Mouse (Mus musculus) stomach, embryonic 15.5 days (tissue): ENCODE measurements around the gene Amelx. TPM values are rescaled to one million over a fixed set of nuclear protein-coding genes. Genes with fewer than 3 reads are reported as not detected.
A peak's percentile ranks its signal among the peaks of the same experiment; 100 is the strongest.

Experiments
- ATAC-seq: fragments of 200-750 bp; cut with Nextera tagmentation; 2 replicates; pipeline ENCODE4 v1.8.0; 2017; ENCODE audit warnings: low read depth, moderate number of reproducible peaks, moderate TSS enrichment; ENCODE audit not compliant: insufficient read depth, low FRiP score
- H3K27ac ChIP-seq: fragments of 300-500 bp; sonication (generic); 2 replicates; pipeline ENCODE4 v1.5.1; 2015; ENCODE audit warnings: mild to moderate bottlenecking, inconsistent platforms
- H3K27me3 ChIP-seq: fragments of 300-500 bp; sonication (generic); replicated peaks from 2 replicates; pipeline ENCODE4 v1.6.1; 2015; ENCODE audit warnings: inconsistent platforms
- H3K36me3 ChIP-seq: fragments of 300-500 bp; sonication (generic); 2 replicates; pipeline ENCODE4 v1.6.1; 2015; ENCODE audit warnings: inconsistent platforms
- H3K4me1 ChIP-seq: fragments of 300-500 bp; sonication (generic); 2 replicates; pipeline ENCODE4 v1.6.1; 2015; ENCODE audit warnings: inconsistent platforms
- H3K4me2 ChIP-seq: fragments of 300-500 bp; sonication (generic); 2 replicates; pipeline ENCODE4 v1.6.1; 2015; ENCODE audit warnings: mild to moderate bottlenecking, inconsistent platforms
- H3K4me3 ChIP-seq: fragments of 300-500 bp; sonication (generic); replicated peaks from 2 replicates; pipeline ENCODE4 v1.5.1; 2015; ENCODE audit warnings: inconsistent platforms
- H3K9ac ChIP-seq: fragments of 300-500 bp; sonication (generic); 2 replicates; pipeline ENCODE4 v1.6.1; 2015; ENCODE audit warnings: inconsistent platforms
- H3K9me3 ChIP-seq: fragments of 300-500 bp; sonication (generic); 2 replicates; pipeline ENCODE4 v1.6.1; 2016; ENCODE audit warnings: inconsistent platforms
- WGBS: fragments of 180-500 bp; shearing (Covaris S2); methylation state at CpG from one replicate; pipeline ENCODE4 v1.1.7; 2015; 5-methylcytosine and 5-hydroxymethylcytosine counted together
- polyA plus RNA-seq: library from polyadenylated mRNA; unstranded; fragments of >200 nt; fragmentation: Nextera tagmentation; extraction: Ambion mirVana; gene quantifications from 2 replicates; pipeline ENCODE4 v1.2.1, GENCODE M21; 2015

Amelx gene
- 0.19 and 0.26 TPM in 2 replicates for polyA plus RNA-seq

DNA sequence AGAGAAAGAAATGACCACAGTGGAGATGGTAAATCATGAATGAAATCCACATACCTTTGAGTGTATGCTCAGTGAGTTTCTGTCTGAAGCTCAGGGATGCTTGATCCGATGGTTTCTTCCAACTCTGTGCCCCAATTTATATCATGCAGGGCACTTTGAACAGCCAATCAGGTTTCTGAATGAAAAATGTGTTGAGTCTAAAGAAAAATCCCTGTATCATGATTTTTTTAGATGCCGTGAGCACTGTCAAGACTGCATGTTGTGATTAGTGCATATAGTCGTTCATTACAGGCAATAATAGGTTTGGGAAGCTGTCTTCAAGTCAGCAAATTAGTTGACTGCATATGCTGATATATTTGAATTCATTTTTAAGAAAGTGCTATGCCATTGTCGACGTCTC is at the start of gene Amelx:
Gene Amelx, minus strand, starts transcription at position 101 of the 400 bp plus-strand sequence.
- Histone ChIP-seq H3K4me3 (no peak within 1 kb of the TSS), H3K4me2 (no peak within 1 kb of the TSS), H3K9me3 (no peaks in the 10 kb centered on the region), H3K4me1 (no peaks in the 10 kb centered on the region), H3K9ac (no peak within 1 kb of the TSS), H3K27me3 (no peaks in the 10 kb centered on the region), H3K36me3 (no peaks in the 10 kb centered on the region), H3K27ac (no peak within 1 kb of the TSS)
- no peak for ATAC-seq
- WGBS = 82% methylated on average over 5 of the region's 5 CpGs

- 44% methylated on average over 3 of the region's 3 CpGs for WGBS
- Histone ChIP-seq H3K4me3 (no peak overlapping the region), H3K4me2 (no peak overlapping the region), H3K27me3 (no peaks in the 10 kb centered on the region), H3K4me1 (no peaks in the 10 kb centered on the region), H3K27ac (no peak overlapping the region), H3K9ac (no peak overlapping the region), H3K36me3 (no peaks in the 10 kb centered on the region), H3K9me3 (no peaks in the 10 kb centered on the region)
- 0 out of 2 replicates have a peak, but pooled peaks have one; percentile 31 for ATAC-seq
These were observed 35.5 kb upstream of the Amelx start for GRCm38 (mm10) chrX:169222357-169223062.

DNA sequence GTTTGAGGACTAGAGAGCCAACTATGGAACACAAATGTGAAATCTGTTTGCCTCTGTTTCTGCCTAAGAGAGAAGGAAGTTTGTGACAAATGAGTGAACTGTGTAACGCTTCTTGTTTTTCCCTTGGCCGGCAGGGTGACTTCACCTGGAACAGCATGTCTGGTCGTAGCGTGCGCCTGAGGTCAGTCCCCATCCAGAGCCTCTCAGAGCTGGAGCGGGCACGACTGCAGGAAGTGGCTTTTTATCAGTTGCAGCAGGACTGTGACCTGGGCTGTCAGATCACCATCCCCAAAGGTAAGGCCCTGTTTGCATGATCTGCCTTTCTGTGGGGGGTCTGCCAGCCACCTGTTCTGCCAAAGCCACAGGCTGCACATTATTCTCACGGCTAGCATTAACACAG is 33.1 kb upstream of the Amelx start:
- Histone ChIP-seq H3K4me3 (no peak overlapping the region), H3K4me2 (no peak overlapping the region), H3K4me1 (no peaks in the 10 kb centered on the region), H3K27ac (no peak overlapping the region), H3K36me3 (no peaks in the 10 kb centered on the region), H3K9ac (no peak overlapping the region), H3K27me3 (no peaks in the 10 kb centered on the region), H3K9me3 (no peaks in the 10 kb centered on the region)
- WGBS = 58% methylated on average over 8 of the region's 8 CpGs
- ATAC-seq = no peak

DNA sequence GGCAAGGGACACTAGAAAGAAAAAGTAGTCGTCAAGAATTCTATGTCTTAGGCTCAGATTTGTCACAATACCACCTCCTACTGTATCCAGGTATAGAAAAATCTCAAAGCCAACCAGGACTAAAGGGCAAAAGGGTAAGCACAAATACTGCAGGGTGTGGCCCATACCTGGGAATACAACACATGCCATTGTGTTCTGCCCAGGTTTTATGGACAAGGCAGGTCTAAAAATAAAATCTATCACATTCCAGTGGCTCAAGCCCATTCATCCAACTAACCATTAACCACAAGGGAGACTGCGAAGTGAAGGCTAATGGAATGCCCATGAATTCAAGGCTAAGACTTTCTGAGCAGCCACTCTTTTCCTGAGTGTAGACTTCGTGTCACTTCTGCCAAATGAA is 23.0 kb upstream of the Amelx start:
- no peaks in the 10 kb centered on the region for H3K36me3 ChIP-seq
- H3K4me3 ChIP-seq = no peak overlapping the region
- H3K27me3 ChIP-seq = no peaks in the 10 kb centered on the region
- 51% methylated on average over 3 of the region's 3 CpGs for WGBS
- no peak overlapping the region for H3K9ac ChIP-seq
- peak; percentile 39; the same call in 1 of the 2 replicates for ATAC-seq
- H3K27ac ChIP-seq = no peak overlapping the region
- H3K4me2 ChIP-seq = no peak overlapping the region
- no peaks in the 10 kb centered on the region for H3K4me1 ChIP-seq
- no peaks in the 10 kb centered on the region for H3K9me3 ChIP-seq

- Histone ChIP-seq H3K4me1 (no peaks in the 10 kb centered on the region), H3K4me2 (no peak overlapping the region), H3K27ac (no peak overlapping the region), H3K9ac (no peak overlapping the region), H3K9me3 (no peaks in the 10 kb centered on the region), H3K27me3 (no peaks in the 10 kb centered on the region), H3K36me3 (no peaks in the 10 kb centered on the region), H3K4me3 (no peak overlapping the region)
- WGBS = 82% methylated on average over 2 of the region's 2 CpGs
- ATAC-seq = no peak
These were observed 8.4 kb downstream of the Amelx start for GRCm38 (mm10) chrX:169178634-169179033.

- no peaks in the 10 kb centered on the region for H3K36me3 ChIP-seq
- H3K27ac ChIP-seq = no peak overlapping the region
- H3K27me3 ChIP-seq = no peaks in the 10 kb centered on the region
- 75% methylated on average over 1 of the region's 1 CpGs for WGBS
- no peak overlapping the region for H3K4me2 ChIP-seq
- no peak for ATAC-seq
- H3K9ac ChIP-seq = no peak overlapping the region
- H3K4me1 ChIP-seq = no peaks in the 10 kb centered on the region
- H3K4me3 ChIP-seq = no peak overlapping the region
- no peaks in the 10 kb centered on the region for H3K9me3 ChIP-seq
These were observed 13.2 kb downstream of the Amelx start for GRCm38 (mm10) chrX:169173796-169174195.

DNA sequence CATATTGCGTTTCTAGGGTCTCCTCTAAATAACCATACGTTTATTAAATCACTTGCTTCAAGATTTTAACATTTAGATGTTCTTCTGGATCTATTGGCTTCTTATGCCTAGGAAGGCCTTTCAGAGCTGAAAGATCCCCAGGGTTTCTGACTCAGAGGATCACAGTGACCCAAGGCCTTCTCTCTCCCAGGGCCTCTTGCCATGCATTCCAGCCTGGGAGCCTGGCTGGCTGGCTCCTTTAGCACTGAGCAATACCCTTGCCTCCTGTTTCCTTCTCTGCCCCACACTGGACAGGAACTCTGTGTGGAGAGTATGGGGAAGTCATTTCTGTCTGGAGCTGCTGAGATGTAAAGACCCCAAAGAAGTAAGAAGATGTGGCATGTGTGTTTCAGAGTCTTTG is 16.0 kb downstream of the Amelx start:
- ATAC-seq = no peak
- no peak overlapping the region for H3K9ac ChIP-seq
- no peak overlapping the region for H3K27ac ChIP-seq
- 83% methylated on average over 2 of the region's 2 CpGs for WGBS
- no peaks in the 10 kb centered on the region for H3K27me3 ChIP-seq
- H3K4me1 ChIP-seq = no peaks in the 10 kb centered on the region
- no peak overlapping the region for H3K4me2 ChIP-seq
- no peaks in the 10 kb centered on the region for H3K9me3 ChIP-seq
- no peaks in the 10 kb centered on the region for H3K36me3 ChIP-seq
- no peak overlapping the region for H3K4me3 ChIP-seq

DNA sequence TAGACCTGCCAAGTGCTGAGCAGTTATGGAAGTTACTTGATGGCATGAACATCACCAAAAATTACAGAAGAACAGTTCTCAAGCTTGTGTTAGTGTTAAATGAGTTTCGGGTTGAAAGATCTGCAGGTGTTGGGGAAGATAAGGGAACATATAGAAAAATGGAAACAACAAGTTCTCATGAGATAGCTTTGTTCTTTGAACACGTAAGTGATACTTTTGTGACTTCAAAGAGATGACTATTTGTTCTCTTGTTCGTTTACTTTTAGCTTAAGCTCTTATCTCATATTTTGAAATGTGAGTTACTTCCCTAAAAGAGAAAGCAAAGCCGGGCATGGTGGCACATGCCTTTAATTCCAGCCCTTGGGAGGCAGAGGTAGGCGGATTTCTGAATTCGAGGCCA is 28.6 kb downstream of the Amelx start:
- WGBS = 68% methylated on average over 6 of the region's 6 CpGs

GRCm38 (mm10) chrX:169153805-169154204 is 33.2 kb downstream of the Amelx start:
- Histone ChIP-seq H3K27ac (no peak overlapping the region), H3K36me3 (no peaks in the 10 kb centered on the region)

More for the DNA sequence above, 28.6 kb downstream of the Amelx start:
- H3K4me2 ChIP-seq = no peak overlapping the region
- no peak overlapping the region for H3K9ac ChIP-seq
- H3K9me3 ChIP-seq = no peaks in the 10 kb centered on the region
- no peaks in the 10 kb centered on the region for H3K36me3 ChIP-seq
- no peaks in the 10 kb centered on the region for H3K27me3 ChIP-seq
- no peaks in the 10 kb centered on the region for H3K4me1 ChIP-seq
- H3K4me3 ChIP-seq = no peak overlapping the region
- H3K27ac ChIP-seq = no peak overlapping the region
- no peak for ATAC-seq

GRCm38 (mm10) chrX:169140467-169140866 is 46.5 kb downstream of the Amelx start:
- H3K4me3 ChIP-seq = no peak overlapping the region
- no peaks in the 10 kb centered on the region for H3K27me3 ChIP-seq
- no peak overlapping the region for H3K9ac ChIP-seq
- no peaks in the 10 kb centered on the region for H3K4me1 ChIP-seq
- no peaks in the 10 kb centered on the region for H3K9me3 ChIP-seq
- WGBS = 87% methylated on average over 9 of the region's 9 CpGs
- no peak overlapping the region for H3K27ac ChIP-seq
- no peak for ATAC-seq
- no peak overlapping the region for H3K4me2 ChIP-seq
- H3K36me3 ChIP-seq = no peaks in the 10 kb centered on the region

More at GRCm38 (mm10) chrX:169153805-169154204, 33.2 kb downstream of the Amelx start:
- no peak for ATAC-seq
- H3K27me3 ChIP-seq = no peaks in the 10 kb centered on the region
- no peak overlapping the region for H3K9ac ChIP-seq
- no peak overlapping the region for H3K4me2 ChIP-seq
- no peaks in the 10 kb centered on the region for H3K9me3 ChIP-seq
- H3K4me3 ChIP-seq = no peak overlapping the region
- H3K4me1 ChIP-seq = no peaks in the 10 kb centered on the region

GRCm38 (mm10) chrX:169139758-169140157 is 47.2 kb downstream of the Amelx start:
- ATAC-seq = no peak
- Histone ChIP-seq H3K9ac (no peak overlapping the region), H3K9me3 (no peaks in the 10 kb centered on the region), H3K4me1 (no peaks in the 10 kb centered on the region), H3K27me3 (no peaks in the 10 kb centered on the region), H3K4me2 (no peak overlapping the region), H3K27ac (no peak overlapping the region), H3K4me3 (no peak overlapping the region), H3K36me3 (no peaks in the 10 kb centered on the region)
- WGBS = 86% methylated on average over 7 of the region's 7 CpGs
